Mouse (Mus musculus): ENCODE measurements around the gene Tom1l2.
A peak's percentile ranks its signal among the peaks of the same experiment; 100 is the strongest.

The Tom1l2 gene

DNA sequence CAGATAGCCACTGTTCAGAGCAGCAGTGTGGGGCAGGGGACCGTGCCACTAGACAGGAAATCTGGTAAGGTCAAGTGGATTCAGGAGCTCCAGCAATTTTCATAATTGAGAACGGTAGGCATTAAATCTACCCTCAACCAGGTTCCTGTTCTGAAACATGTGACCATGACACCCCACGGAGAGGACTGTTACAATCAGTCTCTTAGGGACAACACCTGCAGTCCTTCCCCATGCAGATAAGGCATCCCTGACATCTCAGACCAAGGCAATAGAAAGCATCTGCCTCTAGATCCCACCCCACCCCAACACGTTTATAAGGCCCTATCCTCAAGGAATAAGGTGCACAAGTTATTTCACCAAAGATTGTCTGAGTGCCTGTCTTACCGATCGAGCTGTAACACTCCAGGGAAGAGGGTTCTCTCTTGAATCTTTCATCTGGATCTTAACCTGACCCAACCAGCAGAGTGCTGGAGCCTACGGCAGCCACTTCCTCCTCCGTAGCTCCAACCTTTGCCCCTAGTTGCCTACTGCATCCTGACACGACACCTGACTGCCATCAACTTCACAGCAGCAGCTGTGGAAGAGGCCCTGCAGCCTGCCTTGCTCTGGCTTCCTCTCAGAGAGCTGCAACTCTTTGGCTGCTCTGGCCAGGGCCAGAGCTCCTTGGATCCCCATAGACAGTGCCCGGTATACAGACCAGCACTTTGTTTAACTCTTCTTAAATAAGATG, 50.2 kb downstream of the Tom1l2 start:
- no peak for DNase-seq

DNA sequence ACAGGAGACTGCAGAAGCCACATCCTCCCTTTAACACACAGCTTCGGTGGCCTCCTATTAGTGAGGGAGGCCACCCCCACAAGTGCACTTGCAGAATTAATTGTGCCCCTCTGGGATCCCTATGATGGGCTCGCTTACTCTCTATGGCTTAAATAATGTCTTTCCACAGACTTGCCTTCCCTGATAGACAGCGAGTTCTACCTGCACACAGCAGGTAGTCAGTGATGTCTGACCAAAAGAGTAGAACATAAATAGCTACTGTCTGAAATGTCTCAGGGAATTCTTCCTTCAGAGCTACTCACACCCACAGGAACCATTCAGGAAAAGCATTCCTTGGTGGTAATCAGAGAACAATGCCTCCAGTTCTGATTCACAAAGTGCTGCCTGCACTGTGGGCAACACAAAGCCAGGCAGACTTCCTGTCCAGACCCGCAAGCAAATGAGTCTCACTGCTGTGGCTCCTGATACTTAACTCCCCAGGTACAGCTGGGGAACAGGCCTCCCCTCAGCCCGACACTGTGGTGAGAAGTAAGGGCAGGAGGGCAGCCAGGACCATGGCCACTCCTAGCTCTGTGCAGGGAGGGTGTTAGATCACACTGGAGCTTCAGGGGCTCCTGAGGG, 51.0 kb downstream of the Tom1l2 start:
- no peak for DNase-seq

DNA sequence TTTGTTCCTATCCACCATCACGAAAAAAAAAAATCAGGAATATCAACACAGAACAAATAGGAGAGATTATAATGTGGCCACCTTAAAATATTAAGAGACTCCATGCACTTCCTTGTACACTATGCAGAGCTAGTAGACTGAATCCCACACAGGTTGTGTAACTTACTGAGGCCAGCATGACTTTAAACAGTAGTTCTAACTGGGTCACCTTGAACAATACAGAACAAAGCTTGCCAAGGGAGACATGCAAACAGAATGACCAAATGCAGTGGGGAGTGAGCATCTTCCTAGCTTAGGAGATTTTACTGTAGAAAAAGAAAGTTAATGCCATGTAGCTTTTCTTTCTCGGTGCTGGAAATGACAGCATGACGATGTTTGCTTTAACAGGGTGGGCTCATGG, 52.4 kb downstream of the Tom1l2 start:
- no peak for DNase-seq

DNA sequence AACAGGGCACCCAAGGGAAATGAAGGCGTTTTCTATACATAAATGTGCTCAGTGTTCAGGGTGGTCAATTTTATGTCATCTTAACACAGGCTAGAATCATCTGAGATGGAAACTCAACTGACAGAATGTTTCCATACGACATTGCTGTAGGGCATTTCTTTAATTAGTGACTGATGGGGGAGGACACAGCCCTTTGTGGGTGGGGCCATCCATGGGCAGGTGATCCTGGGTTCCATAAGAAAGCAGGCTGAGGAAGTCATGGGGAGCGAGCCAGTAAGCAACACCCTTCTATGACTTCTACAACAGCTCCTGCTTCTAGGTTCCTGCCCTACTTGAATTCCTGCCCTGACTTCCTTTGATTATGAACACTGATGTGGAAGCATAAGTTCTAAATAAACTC, 54.9 kb downstream of the Tom1l2 start:
- no peak for DNase-seq

GRCm38 (mm10) chr11:60294630-60295313, 57.9 kb downstream of the Tom1l2 start:
- no peak for DNase-seq

DNA sequence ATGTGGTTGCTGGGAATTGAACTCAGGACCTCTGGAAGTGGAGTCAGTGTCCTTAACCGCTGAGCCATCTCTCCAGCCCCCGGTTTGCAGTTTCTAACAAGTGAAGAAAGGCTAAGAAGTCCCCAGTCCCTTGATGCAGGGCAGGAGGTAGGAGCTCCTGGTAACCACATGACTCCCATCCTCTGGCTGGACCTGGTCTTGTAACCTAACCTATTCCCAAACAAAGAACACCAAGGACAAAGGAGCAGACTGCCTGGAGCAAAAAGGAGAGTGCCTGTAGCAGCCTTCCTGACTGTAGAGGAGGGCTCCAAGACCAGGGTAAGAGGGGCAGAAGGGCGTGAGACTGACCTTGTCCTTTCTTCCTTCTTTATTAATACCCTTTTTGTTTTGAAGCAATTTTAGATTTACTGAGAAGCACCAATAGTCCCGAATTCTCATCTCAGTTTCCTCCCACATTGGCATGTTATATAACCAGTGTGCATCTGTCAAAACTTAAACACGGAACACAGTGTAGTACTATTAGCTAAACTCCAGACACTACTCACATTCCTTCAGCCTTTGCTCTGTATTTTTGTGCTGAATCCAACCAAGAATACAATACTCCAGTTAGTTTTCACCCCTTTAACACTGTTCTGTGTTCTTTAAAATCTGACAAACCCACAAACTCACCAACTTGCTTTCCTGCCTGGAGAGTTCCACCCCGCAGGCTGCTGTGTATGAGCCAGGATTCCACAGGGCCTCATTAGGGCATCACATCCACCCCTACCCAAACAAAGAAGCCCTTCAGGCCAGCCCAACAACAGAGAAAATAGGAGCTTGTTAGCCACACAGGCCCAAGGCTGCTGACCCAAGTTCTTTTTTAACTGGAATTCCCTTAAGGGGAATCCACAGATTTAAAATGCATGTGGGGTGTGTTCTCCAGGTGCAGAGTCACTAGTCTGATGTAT, 58.7 kb downstream of the Tom1l2 start:
- DNase-seq, result no peak

GRCm38 (mm10) chr11:60292718-60293117, 60.0 kb downstream of the Tom1l2 start:
- DNase-seq, result peak; percentile 84

DNA sequence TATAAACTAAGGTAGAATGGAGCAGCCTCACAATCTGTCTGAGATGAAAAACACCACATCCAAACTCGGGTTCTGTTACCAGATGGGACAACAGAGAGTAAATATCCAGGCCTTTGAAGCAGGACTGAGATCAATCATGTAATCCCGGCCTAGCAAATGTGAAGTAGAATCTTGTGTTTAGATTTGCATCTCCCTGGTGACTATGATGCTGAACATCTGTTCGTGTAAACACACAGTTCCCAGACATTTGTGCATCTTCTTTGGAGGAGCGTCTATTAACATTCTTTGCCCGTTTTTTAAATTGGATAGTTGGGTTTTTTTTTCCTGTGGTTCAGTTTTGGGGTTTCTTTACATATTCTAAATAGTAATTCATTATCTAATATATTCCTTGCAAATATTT, 63.7 kb downstream of the Tom1l2 start:
- DNase-seq, result peak; percentile 58

GRCm38 (mm10) chr11:60286311-60286710, 66.4 kb downstream of the Tom1l2 start:
- peak; percentile 22 for DNase-seq

DNA sequence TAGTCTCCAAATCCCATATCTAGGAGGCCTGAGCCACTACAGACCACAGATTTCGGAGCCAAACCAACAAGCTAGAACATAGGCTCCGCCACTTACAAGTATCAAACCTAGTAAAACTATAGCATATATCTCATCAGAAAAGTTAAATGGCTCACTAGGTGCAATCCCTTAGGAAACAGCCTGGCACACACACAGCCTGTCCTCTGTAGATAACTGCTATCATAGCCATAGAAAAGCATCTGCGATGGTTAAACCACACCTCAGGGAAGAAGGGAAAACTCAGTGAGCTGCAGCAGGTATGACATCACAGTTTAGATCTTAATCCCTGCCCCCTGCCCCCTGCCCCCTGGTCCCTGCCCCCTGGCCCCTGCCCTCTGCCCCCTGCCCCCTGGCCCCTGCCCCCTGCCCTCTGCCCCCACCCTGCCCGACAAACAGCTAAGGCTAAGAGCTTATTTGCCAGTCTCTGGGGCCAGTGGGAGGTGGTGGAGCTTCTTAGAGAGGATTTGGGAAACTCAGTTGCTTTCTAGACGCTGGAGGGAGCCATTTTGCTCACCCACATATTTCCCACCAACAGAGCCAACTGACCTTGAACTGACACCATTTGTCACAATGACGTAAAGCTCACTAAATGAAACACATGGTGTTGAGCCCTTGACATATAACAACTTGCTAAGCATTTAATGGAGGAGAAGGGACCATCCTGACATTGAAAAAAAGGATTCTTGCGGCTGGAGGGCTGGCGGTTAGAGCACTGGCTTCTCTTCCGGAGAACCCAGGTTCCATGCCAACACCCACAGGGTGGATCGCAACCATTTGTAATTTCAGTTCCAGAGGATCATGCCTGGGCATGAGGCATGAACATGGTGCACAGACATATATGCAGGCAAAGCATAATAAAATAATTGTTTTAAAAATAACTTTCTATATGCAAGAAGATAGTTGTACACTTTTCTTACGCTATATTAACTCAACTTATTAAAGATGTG, 72.0 kb downstream of the Tom1l2 start:
- peak; percentile 30 for DNase-seq

DNA sequence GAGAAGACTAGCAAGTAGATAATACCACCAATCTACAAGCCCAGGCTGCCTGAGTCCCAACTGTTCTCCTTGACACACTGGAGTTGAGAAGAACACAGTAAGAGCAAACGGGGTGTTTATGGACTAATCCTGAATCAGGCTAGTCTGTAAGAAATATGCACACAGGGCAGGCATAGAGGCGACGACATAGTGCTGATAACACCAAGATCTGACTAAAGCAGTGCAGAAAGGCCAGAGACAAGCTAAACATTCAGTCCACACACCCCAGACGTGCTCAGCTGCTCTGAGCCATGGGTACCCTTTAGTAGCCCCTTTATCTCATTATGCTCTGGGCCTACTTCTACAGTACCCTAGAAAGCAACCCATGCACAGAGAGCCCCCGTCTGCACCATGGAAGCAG, 73.2 kb downstream of the Tom1l2 start:
- no peak for DNase-seq

- DNase-seq, result no peak
These were observed 74.9 kb downstream of the Tom1l2 start for GRCm38 (mm10) chr11:60277771-60278170.

GRCm38 (mm10) chr11:60277164-60277740, 75.5 kb downstream of the Tom1l2 start:
- no peak for DNase-seq

DNA sequence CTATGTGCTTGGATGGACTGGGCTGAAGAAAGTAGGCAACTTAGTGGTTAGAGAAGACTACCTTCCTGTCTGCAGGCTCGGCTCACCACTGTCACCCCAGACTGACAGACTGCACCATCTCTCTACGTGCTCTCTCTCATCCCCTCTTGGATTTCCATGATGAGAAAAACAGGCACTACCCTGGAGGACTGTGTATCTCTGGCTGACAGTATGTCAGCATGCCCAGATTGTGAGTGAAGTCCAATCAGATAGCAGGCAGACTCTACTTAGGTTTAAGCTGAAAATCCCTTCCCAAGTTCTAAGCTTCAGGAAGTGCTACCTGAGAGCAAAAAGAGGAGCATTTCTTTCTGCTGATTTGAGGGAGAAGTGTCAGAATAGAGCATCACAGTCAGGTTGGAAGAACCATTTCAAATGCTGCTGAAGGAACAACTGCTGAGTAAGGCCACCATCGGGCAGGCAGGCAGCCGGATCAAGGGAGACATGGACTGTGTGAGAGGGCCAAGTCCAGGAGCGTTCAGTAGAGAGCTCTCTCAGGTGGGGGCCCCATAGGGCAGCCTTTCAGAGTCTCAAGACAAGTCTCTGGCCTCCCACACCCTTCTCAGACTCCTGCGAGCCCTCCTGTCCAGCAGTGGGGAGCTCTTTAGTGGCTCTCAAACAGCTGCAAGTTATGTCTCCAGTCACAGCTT, 76.2 kb downstream of the Tom1l2 start:
- no peak for DNase-seq

DNA sequence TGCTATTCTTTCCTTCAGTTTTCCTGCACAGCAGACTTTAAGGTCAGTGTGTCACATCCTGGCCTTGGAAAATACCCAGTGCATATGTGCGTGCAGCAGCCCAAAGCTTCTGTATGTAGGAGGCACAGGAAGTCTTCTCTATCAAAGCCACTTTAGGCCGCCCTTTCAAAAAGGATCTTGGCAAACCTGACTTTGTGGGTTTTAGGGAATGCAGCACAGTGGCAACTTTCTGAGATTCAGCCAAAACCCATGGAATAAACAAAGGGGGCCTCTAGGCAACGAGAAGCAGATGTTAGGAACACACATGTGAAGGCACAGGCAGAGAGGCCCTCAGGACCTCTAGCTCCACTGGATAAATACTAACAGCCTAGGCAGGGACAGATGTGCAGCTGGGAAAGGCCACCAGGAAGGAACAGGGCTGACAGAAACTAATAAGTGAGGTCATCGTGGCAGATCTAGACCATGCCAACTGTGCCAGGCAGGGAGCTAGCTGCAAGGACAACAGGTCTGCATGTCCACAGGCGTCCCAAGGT, 79.4 kb downstream of the Tom1l2 start:
- DNase-seq, result peak; percentile 55

DNA sequence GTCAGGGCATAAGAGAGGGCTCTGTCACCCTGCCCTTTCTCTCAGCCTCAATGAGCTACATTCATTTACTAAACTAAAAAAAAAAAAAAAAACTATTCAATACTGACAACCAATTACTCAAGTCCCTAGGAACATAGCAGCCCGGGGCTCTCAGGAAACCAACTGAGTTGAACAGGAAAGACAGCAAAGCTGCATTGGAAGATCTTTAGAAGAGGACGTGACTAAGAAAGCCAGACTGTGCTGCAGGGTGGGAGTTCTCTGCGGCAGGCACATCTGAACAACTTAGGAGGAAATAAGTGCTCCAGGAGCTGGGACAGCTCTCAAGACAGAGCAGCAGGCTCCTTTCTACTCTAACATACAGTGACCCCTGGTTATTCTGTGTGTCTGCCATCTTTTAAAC, 84.1 kb downstream of the Tom1l2 start:
- DNase-seq, result no peak

- DNase-seq, result no peak
These were observed 87.3 kb downstream of the Tom1l2 start for GRCm38 (mm10) chr11:60265271-60265985.

- DNase-seq, result no peak
These were observed 88.1 kb downstream of the Tom1l2 start for GRCm38 (mm10) chr11:60264651-60265050.

DNA sequence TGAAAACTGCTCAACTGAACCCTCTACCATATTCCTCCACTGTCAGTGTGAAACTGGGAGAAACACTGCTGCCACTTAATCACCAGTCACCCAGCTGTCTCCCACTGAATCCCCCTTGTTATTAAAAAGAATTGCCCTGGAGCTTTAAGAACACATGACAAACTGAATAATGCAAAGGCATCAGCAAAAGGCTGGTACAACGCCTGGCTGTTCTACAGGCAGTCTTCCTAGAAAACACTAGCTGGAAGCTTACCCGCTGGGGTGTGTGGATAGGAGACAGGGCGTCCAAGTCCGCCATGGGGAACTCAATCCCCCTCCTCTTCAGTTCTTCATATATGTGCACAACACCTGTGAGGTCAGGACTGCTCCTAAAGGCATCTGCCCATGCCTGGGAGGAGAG, 90.3 kb downstream of the Tom1l2 start:
- DNase-seq, result no peak

DNA sequence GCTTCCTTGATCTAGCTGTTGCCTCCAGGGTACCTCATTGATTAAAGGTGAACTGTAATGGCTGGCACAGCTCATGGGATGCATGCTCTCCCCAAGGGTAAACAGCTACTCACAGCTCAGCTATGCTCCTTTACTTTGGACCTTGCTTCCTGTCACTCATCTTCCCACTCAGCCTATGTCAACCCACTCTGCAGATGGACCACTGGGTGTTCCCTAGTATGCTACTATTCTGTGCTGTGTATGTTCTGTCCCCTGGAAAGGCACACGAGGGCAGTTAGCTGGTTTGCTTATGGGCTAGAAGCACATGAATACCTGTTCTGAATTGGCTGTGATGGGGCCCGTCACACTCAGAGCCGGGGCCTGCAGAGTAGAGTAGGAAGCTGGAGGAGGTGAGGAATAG, 92.0 kb downstream of the Tom1l2 start:
- no peak for DNase-seq

All from lung, postnatal 10 days (tissue).